Mouse (Mus musculus): ENCODE data around the gene Galnt10.

DNA sequence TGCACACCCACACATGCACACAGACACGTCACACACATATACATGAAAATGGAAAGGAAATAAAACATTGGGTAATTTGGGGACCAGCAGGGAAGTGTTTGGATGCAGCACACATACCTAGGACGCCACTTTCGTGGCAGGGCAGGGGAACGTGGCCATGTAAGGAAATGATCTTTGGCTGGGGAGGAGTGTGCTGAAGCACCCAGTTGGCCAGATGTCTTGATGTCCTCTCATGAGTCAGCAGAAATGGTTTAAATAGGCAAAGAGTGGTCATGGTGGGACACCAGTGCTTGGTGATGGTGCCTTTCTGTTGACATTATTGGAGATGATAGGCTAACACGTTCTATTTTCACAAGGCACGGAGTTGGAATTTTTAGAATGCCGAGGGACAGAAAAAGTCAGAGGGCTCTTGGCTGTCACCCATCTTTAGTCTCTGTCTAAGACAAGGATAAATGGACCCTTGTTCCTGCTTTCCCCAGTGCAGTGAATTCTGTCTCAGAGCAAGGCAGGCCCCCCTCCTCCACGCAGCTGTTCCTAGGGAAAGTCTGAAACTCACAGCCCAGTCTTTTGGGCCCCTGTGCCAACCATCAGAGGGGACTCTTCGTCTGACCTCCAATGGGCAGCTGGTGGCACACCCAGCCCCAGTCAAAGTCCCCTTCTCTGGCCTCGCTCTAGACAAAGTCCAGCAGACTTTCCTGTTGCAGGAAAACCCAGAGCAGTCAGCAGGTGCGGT is 56.1 kb downstream of the Galnt10 start:
- no peak for TF ChIP-seq CTCF (IDR thresholded peaks at IDR 0.05; ENCODE audit: extremely low read depth, insufficient read length, insufficient replicate concordance, low read depth, low read length)
- no peak for TF ChIP-seq POLR2A (IDR thresholded peaks at IDR 0.05; ENCODE audit: low read depth, low read length)
